Mouse (Mus musculus) lung, postnatal 0 days (tissue): ENCODE results near the gene Agbl4.

ENCODE experiments used
- CTCF ChIP-seq: IDR thresholded peaks from 2 replicates; pipeline ENCODE4 v1.5.1; 2016; ENCODE audit warnings: antibody characterized with exemption, mild to moderate bottlenecking
- EP300 ChIP-seq: IDR thresholded peaks from 2 replicates; pipeline ENCODE4 v1.6.1; 2016; ENCODE audit warnings: antibody characterized with exemption, mild to moderate bottlenecking, control low read depth

DNA sequence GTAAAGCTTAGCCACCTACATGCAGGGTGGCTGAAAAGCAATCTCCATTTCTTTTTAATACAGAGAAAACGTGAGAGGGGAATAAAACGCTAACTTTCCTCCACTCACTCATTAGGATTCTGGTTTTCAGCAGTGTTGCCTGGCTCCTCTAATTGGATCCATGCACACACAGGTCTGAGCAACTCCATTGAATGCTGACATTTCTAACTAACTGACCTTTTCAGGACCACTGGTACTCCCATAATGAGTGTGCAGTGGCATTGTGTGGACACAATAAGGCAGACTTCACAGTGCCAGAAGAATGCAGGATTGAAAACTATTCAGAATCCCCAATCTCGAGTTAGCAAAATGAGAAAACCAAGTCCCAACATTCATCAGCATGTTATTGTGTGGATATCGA lies 952.5 kb downstream of the Agbl4 start:
- TF ChIP-seq CTCF (no peak), EP300 (no peak)
